Mouse (Mus musculus) neural tube, embryonic 14.5 days (tissue): ENCODE results near the gene Gm21915. TPM values are rescaled to one million over a fixed set of nuclear protein-coding genes. Genes with fewer than 3 reads are reported as not detected.

Experiments used
- ATAC-seq: fragments of 200-750 bp; cut with Nextera tagmentation; 2 replicates; pipeline ENCODE4 v1.8.0; 2017; ENCODE audit warnings: low read depth, mild to moderate bottlenecking, moderate TSS enrichment, moderate library complexity
- H3K27ac ChIP-seq: fragments of 300-500 bp; sonication (generic); 2 replicates; pipeline ENCODE4 v1.5.1; 2014; ENCODE audit warnings: low read depth, mild to moderate bottlenecking, control low read depth, low read length, moderate library complexity, mixed read lengths
- H3K27me3 ChIP-seq: fragments of 300-500 bp; sonication (generic); 2 replicates; pipeline ENCODE4 v1.6.1; 2014; ENCODE audit warnings: low read length; ENCODE audit not compliant: control insufficient read depth, insufficient read depth
- H3K36me3 ChIP-seq: fragments of 300-500 bp; sonication (generic); 2 replicates; pipeline ENCODE4 v1.6.1; 2014; ENCODE audit warnings: low read length, mixed read lengths; ENCODE audit not compliant: control insufficient read depth, insufficient read depth
- H3K4me1 ChIP-seq: fragments of 300-500 bp; sonication (generic); 2 replicates; pipeline ENCODE4 v1.6.1; 2014; ENCODE audit warnings: low read length; ENCODE audit not compliant: control insufficient read depth, insufficient read depth
- H3K4me2 ChIP-seq: fragments of 300-500 bp; sonication (generic); 2 replicates; pipeline ENCODE4 v1.6.1; 2014; ENCODE audit warnings: mild to moderate bottlenecking, low read depth, low read length, control low read depth
- H3K4me3 ChIP-seq: fragments of 300-500 bp; sonication (generic); 2 replicates; pipeline ENCODE4 v1.5.1; 2014; ENCODE audit warnings: low read depth, low read length, control low read depth, mixed read lengths
- H3K9ac ChIP-seq: fragments of 300-500 bp; sonication (generic); replicated peaks from 2 replicates; pipeline ENCODE4 v1.6.1; 2014; ENCODE audit warnings: low read depth, mild to moderate bottlenecking, control low read depth, low read length, mixed read lengths
- H3K9me3 ChIP-seq: fragments of 300-500 bp; sonication (generic); 2 replicates; pipeline ENCODE4 v1.6.1; 2016; ENCODE audit warnings: low read length; ENCODE audit not compliant: control insufficient read depth
- WGBS: fragments of 180-500 bp; shearing (Covaris S2); extraction: QIAGEN DNeasy Blood & Tissue Kit; methylation state at CpG from one replicate; pipeline ENCODE4 v1.1.7; 2014; 5-methylcytosine and 5-hydroxymethylcytosine counted together
- polyA plus RNA-seq: library from polyadenylated mRNA; unstranded; fragments of >200 nt; fragmentation: Nextera tagmentation; extraction: Ambion mirVana; gene quantifications from 2 replicates; pipeline ENCODE4 v1.2.1, GENCODE M21; 2014

Gm21915 gene
- polyA plus RNA-seq, 1 experiment from 2014 or later, result not detected

DNA sequence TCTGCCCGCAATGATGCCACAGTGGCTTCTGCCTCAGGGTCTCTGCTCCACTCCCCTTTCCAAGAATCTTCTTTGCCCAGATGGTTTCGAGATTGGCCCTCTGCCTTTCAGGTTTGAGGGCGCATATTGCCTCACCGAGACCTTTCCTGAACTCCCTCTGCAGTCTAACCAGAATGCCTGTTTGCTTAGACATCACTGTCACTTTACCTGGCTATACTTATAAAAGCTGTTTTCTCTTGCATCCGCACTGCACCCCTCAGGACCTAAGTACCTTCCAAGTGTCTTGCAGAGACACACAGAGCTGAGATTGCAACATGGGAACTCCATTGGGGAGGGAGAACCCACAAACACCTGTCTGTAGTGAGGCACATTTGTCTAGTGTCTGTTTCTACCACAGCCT, 29.8 kb downstream of the Gm21915 start:
- no peak overlapping the region for H3K9ac ChIP-seq
- H3K4me3 ChIP-seq, result no peak overlapping the region
- H3K27me3 ChIP-seq, result no peaks in the 10 kb centered on the region
- ATAC-seq, result no peak
- no peaks in the 10 kb centered on the region for H3K36me3 ChIP-seq
- WGBS, result 84% methylated on average over 5 of the region's 5 CpGs
- no peak overlapping the region for H3K4me2 ChIP-seq
- H3K9me3 ChIP-seq, result no peaks in the 10 kb centered on the region
- H3K27ac ChIP-seq, result no peak overlapping the region
- H3K4me1 ChIP-seq, result no peaks in the 10 kb centered on the region

- H3K27me3 ChIP-seq, result no peaks in the 10 kb centered on the region
- no peak overlapping the region for H3K27ac ChIP-seq
- no peak overlapping the region for H3K4me3 ChIP-seq
- H3K9ac ChIP-seq, result no peak overlapping the region
- no peaks in the 10 kb centered on the region for H3K36me3 ChIP-seq
- peaks cover 14% of the 10 kb centered on the region for H3K4me1 ChIP-seq
- WGBS, result 56% methylated on average over 10 of the region's 10 CpGs
- H3K9me3 ChIP-seq, result no peaks in the 10 kb centered on the region
- no peak for ATAC-seq
- no peak overlapping the region for H3K4me2 ChIP-seq
Measured at GRCm38 (mm10) chr9:40704364-40705276, 34.2 kb downstream of the Gm21915 start.

- Histone ChIP-seq H3K36me3 (no peaks in the 10 kb centered on the region), H3K9me3 (no peaks in the 10 kb centered on the region), H3K27ac (peak overlapping the region; percentile 67), H3K4me1 (peaks cover 14% of the 10 kb centered on the region), H3K27me3 (no peaks in the 10 kb centered on the region), H3K4me2 (no peak overlapping the region; the same call in 1 of the 2 replicates), H3K9ac (no peak overlapping the region), H3K4me3 (no peak overlapping the region)
- ATAC-seq, result peak; percentile 45
- WGBS, result 16% methylated on average over 12 of the region's 12 CpGs
Measured at GRCm38 (mm10) chr9:40708448-40709140, 38.2 kb downstream of the Gm21915 start.

- peak; percentile 47; the same call in 1 of the 2 replicates for ATAC-seq
- Histone ChIP-seq H3K4me3 (no peak overlapping the region), H3K27me3 (no peaks in the 10 kb centered on the region), H3K9ac (no peak overlapping the region), H3K27ac (peak overlapping the region; percentile 55), H3K4me2 (no peak overlapping the region), H3K9me3 (no peaks in the 10 kb centered on the region), H3K4me1 (peaks cover 14% of the 10 kb centered on the region), H3K36me3 (no peaks in the 10 kb centered on the region)
- WGBS, result 52% methylated on average over 7 of the region's 7 CpGs
Measured at GRCm38 (mm10) chr9:40709141-40709537, 38.7 kb downstream of the Gm21915 start.

DNA sequence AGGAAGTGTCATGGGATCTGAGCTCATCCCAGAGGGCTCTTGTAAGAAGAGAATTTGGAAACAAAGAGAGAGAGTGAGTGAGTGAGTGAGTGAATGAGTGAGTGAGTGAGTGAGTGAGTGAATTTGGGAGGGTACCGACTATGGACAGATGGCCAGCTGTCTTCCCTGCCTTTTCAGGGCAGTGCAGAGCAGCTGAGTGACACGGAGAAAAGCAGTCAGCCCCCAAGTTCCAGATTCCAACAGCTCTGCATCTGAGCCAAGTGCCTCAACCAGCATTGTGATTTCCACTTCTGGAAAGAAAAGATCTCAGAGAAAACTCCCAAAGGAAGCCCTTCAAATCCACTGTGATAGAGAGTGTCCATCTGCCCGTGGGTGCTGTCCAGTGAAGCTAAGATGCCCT, 39.2 kb downstream of the Gm21915 start:
- 48% methylated on average over 3 of the region's 3 CpGs for WGBS
- peak overlapping the region; percentile 55 for H3K27ac ChIP-seq
- peaks cover 14% of the 10 kb centered on the region for H3K4me1 ChIP-seq
- H3K4me3 ChIP-seq, result no peak overlapping the region
- no peaks in the 10 kb centered on the region for H3K36me3 ChIP-seq
- no peak overlapping the region for H3K4me2 ChIP-seq
- H3K9ac ChIP-seq, result no peak overlapping the region
- H3K27me3 ChIP-seq, result no peaks in the 10 kb centered on the region
- no peak for ATAC-seq
- H3K9me3 ChIP-seq, result no peaks in the 10 kb centered on the region

- Histone ChIP-seq H3K4me1 (peaks cover 14% of the 10 kb centered on the region), H3K4me3 (no peak overlapping the region), H3K27ac (no peak overlapping the region), H3K36me3 (no peaks in the 10 kb centered on the region), H3K9ac (no peak overlapping the region), H3K4me2 (no peak overlapping the region), H3K9me3 (no peaks in the 10 kb centered on the region), H3K27me3 (no peaks in the 10 kb centered on the region)
- 70% methylated on average over 3 of the region's 3 CpGs for WGBS
- ATAC-seq, result no peak
Measured at GRCm38 (mm10) chr9:40709991-40710390, 39.6 kb downstream of the Gm21915 start.

DNA sequence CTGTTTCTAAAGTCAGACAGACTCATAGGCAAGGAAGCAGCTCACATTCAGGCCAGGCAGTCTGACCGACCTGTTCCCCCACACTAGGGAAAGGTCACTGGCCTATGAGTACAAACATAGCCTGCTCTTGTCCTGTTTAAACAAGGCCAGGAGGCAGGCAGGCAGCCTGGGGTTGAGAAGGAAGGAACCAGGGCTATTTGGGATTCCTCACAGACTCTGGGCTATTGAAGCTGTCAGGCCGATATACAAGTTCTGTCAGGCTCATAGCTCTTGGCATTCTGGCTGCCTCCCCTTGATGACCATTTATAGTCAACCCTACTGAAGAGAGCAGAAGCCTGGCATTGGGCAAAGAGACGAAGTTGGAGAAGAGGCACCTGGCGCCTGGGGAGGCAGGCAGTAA, 41.2 kb downstream of the Gm21915 start:
- no peak overlapping the region for H3K4me3 ChIP-seq
- no peaks in the 10 kb centered on the region for H3K36me3 ChIP-seq
- no peak overlapping the region for H3K27ac ChIP-seq
- H3K27me3 ChIP-seq, result no peaks in the 10 kb centered on the region
- 74% methylated on average over 4 of the region's 4 CpGs for WGBS
- no peak for ATAC-seq
- no peak overlapping the region for H3K4me2 ChIP-seq
- H3K9me3 ChIP-seq, result no peaks in the 10 kb centered on the region
- no peak overlapping the region for H3K9ac ChIP-seq
- peaks cover 14% of the 10 kb centered on the region for H3K4me1 ChIP-seq

DNA sequence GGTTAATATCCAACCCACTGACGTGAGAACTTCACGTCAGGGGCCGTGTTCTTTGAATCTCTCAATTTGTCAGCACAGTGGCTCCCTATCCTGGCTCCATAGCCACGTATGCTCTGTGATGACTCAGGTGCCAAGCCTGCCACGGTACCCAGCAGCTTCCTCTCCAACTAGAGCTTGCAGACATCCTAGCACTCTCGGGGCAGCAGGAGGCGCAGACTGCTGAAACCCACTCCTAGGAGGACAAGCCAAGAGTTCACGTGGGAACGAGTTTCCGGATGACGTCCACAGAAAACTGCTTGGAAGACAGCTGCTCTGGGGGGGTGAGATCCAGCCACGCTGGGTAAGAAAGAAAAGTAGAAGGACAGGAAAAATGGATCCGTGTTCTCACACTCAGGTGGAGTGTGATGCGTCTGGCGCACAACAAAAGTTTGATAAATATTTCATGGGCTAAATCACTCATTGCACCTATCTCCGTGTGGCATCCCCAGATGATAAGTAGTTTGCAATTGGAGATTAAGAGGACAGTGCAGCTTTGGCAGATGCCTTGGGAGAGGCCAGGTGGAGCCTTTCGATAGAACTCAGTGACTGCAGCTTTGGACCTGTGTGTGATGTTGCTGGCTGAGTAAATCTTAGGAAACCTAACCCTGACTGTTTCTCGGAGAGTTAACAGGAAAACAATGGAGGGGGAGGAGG, 46.9 kb downstream of the Gm21915 start:
- no peak overlapping the region for H3K4me3 ChIP-seq
- no peaks in the 10 kb centered on the region for H3K9me3 ChIP-seq
- ATAC-seq, result no peak
- 75% methylated on average over 18 of the region's 18 CpGs for WGBS
- H3K4me2 ChIP-seq, result no peak overlapping the region
- H3K27ac ChIP-seq, result no peak overlapping the region
- no peak overlapping the region for H3K9ac ChIP-seq
- H3K4me1 ChIP-seq, result 0 out of 2 replicates have a peak, but pooled peaks cover 4% of the 10 kb centered on the region
- no peaks in the 10 kb centered on the region for H3K36me3 ChIP-seq
- H3K27me3 ChIP-seq, result no peaks in the 10 kb centered on the region

DNA sequence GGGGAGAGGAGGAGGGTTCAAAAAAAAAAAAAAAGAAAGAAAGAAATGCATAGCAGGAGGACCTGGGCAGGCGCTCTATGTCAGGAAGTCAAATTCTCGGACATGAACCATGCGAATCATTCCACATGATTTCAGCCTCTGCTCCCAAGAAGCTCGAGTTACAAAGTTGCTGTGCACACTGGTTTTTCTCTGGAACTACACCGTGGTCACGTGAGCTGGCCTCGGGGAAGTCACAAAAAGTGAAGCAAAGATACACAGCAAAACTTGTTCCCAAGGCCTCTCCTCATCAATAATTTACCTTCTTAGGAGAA, 47.4 kb downstream of the Gm21915 start:
- Histone ChIP-seq H3K27me3 (no peaks in the 10 kb centered on the region), H3K4me2 (no peak overlapping the region), H3K4me1 (peaks cover 4% of the 10 kb centered on the region; the same call in 1 of the 2 replicates), H3K36me3 (no peaks in the 10 kb centered on the region), H3K27ac (no peak overlapping the region), H3K9me3 (no peaks in the 10 kb centered on the region), H3K9ac (no peak overlapping the region), H3K4me3 (no peak overlapping the region)
- 50% methylated on average over 7 of the region's 7 CpGs for WGBS
- no peak for ATAC-seq
